Mouse (Mus musculus) neural tube, embryonic 14.5 days (tissue): Measurements from ENCODE around the gene Ppif. TPM values are rescaled to one million over a fixed set of nuclear protein-coding genes. Genes with fewer than 3 reads are reported as not detected.

ENCODE experiments used
- ATAC-seq: fragments of 200-750 bp; cut with Nextera tagmentation; 2 replicates; pipeline ENCODE4 v1.8.0; 2017; ENCODE audit warnings: low read depth, mild to moderate bottlenecking, moderate TSS enrichment, moderate library complexity
- H3K27ac ChIP-seq: fragments of 300-500 bp; sonication (generic); 2 replicates; pipeline ENCODE4 v1.5.1; 2014; ENCODE audit warnings: low read depth, mild to moderate bottlenecking, control low read depth, low read length, moderate library complexity, mixed read lengths
- H3K27me3 ChIP-seq: fragments of 300-500 bp; sonication (generic); 2 replicates; pipeline ENCODE4 v1.6.1; 2014; ENCODE audit warnings: low read length; ENCODE audit not compliant: control insufficient read depth, insufficient read depth
- H3K36me3 ChIP-seq: fragments of 300-500 bp; sonication (generic); 2 replicates; pipeline ENCODE4 v1.6.1; 2014; ENCODE audit warnings: low read length, mixed read lengths; ENCODE audit not compliant: control insufficient read depth, insufficient read depth
- H3K4me1 ChIP-seq: fragments of 300-500 bp; sonication (generic); 2 replicates; pipeline ENCODE4 v1.6.1; 2014; ENCODE audit warnings: low read length; ENCODE audit not compliant: control insufficient read depth, insufficient read depth
- H3K4me2 ChIP-seq: fragments of 300-500 bp; sonication (generic); 2 replicates; pipeline ENCODE4 v1.6.1; 2014; ENCODE audit warnings: mild to moderate bottlenecking, low read depth, low read length, control low read depth
- H3K4me3 ChIP-seq: fragments of 300-500 bp; sonication (generic); 2 replicates; pipeline ENCODE4 v1.5.1; 2014; ENCODE audit warnings: low read depth, low read length, control low read depth, mixed read lengths
- H3K9ac ChIP-seq: fragments of 300-500 bp; sonication (generic); replicated peaks from 2 replicates; pipeline ENCODE4 v1.6.1; 2014; ENCODE audit warnings: low read depth, mild to moderate bottlenecking, control low read depth, low read length, mixed read lengths
- H3K9me3 ChIP-seq: fragments of 300-500 bp; sonication (generic); 2 replicates; pipeline ENCODE4 v1.6.1; 2016; ENCODE audit warnings: low read length; ENCODE audit not compliant: control insufficient read depth
- WGBS: fragments of 180-500 bp; shearing (Covaris S2); extraction: QIAGEN DNeasy Blood & Tissue Kit; methylation state at CpG from one replicate; pipeline ENCODE4 v1.1.7; 2014; 5-methylcytosine and 5-hydroxymethylcytosine counted together
- polyA plus RNA-seq: library from polyadenylated mRNA; unstranded; fragments of >200 nt; fragmentation: Nextera tagmentation; extraction: Ambion mirVana; gene quantifications from 2 replicates; pipeline ENCODE4 v1.2.1, GENCODE M21; 2014

Gene Ppif
- polyA plus RNA-seq, 1 experiment from 2014 or later = 41.2 TPM

DNA sequence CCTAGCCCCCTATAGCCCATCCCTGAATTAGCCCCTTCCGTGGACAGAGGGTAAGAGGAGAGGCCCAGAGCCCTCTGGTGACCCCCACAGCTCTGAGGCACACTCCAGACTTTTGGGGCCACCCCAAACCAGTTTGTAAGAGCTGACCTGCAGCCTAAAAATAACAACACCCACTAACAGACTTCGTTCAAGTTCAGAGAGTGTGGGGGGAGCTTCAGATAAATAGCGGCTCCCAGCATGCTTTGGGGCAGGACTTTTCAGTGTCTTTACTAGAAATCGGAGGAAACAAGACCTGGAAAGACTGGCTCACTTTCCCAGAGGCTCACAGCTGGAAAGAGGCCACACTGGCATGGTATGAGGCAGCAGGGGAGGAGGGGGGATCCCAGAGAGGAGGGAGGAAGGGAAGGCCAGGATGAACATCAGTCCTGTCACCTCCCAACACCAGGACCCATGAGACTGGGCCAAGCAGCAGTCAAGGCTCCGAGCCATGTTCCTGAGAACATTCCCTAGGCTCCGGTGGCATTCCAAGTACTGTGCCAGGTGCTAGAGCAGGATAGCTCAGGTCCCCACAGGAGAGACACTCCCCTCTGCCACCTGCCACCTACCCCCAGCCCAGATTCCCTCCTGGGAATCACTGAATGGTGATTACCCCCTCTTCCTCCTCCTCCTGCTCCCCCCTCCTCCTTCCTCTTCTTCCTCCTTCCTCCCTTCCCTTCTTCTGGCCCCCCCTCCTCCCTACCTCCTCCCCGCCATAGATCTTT is 54.2 kb downstream of the Ppif start:
- H3K27me3 ChIP-seq = no peaks in the 10 kb centered on the region
- no peak overlapping the region for H3K4me2 ChIP-seq
- no peak for ATAC-seq
- H3K27ac ChIP-seq = no peak overlapping the region
- WGBS = 81% methylated on average over 7 of the region's 7 CpGs
- no peaks in the 10 kb centered on the region for H3K9me3 ChIP-seq
- H3K36me3 ChIP-seq = no peaks in the 10 kb centered on the region
- no peaks in the 10 kb centered on the region for H3K4me1 ChIP-seq
- no peak overlapping the region for H3K9ac ChIP-seq
- H3K4me3 ChIP-seq = no peak overlapping the region

- Histone ChIP-seq H3K36me3 (no peaks in the 10 kb centered on the region), H3K27me3 (no peaks in the 10 kb centered on the region), H3K9me3 (no peaks in the 10 kb centered on the region), H3K4me2 (no peak overlapping the region), H3K4me1 (no peaks in the 10 kb centered on the region), H3K4me3 (no peak overlapping the region), H3K9ac (no peak overlapping the region), H3K27ac (no peak overlapping the region)
- WGBS = 60% methylated on average over 13 of the region's 13 CpGs
- ATAC-seq = no peak
Measured at GRCm38 (mm10) chr14:25749143-25749909, 55.4 kb downstream of the Ppif start.

Other genes with a start within 250 kb of the Ppif start
- gene Zmiz1, start 235.0 kb upstream of the Ppif start, polyA plus RNA-seq = 72.7 and 75.0 TPM in 2 replicates
- 11.0 and 17.5 TPM in 2 replicates for gene Zcchc24, start 74.9 kb downstream of the Ppif start, polyA plus RNA-seq
- 0.91 and 1.7 TPM in 2 replicates for gene Anxa11, start 148.0 kb downstream of the Ppif start, polyA plus RNA-seq
- not detected in 2 replicates for gene Plac9a, start 208.9 kb downstream of the Ppif start, polyA plus RNA-seq
- gene Tmem254a, start 233.5 kb downstream of the Ppif start, polyA plus RNA-seq = 4.8 and 9.1 TPM in 2 replicates
- gene Cphx1, start 244.2 kb downstream of the Ppif start, polyA plus RNA-seq = not detected in 2 replicates